7 mouse cellular contexts compared by ENCODE assay signal in the genomic region with DNA sequence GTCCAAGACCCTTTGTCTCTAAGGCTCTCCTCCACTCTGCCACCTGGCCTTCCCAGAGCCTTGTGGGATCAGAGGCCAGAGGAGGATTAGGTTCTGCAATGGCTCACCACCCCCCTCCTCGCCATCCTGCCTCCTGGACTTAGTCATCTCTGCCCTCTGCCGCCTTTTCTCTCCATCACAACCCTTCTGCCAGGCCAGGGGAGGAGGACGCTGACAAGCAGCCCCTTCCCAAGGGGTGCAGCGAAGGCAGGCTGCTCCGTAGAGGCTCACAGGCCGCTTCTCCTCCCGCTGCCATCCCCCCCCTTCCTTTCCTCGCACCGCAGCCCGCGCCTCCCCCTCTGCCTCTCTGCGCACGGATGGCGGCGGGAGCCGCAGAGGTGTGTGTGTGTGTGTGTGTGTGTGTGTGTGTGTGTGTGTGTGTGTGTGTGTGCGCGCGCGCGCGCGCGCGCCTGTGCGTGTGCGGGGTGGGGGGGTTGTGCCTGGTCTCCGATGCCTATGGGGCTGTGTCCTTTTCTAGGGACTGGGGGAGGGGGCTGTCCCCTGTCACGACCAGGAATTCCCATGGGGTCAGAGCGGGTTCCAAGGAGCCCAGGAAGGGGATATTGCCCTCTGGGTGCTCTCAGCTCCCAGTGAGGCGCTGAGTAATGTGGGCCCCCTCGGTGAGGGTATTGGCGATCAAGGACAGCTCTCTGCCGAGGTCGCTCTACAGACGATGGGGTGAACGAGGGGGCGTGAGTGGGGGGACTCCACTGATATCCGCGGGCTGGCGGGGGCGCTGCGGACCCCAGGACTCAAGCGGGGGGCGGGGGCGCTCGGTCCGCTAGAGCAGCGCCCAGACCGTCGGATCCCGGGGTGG. TPM values are rescaled to one million over a fixed set of nuclear protein-coding genes. Genes with fewer than 3 reads are reported as not detected.
DNase-seq lines count a peak whose midpoint lies in the region; ATAC-seq and TF ChIP-seq lines count a peak whose summit lies in the region.

A gene (plus strand): TSS at position 177 of the 856 bp plus-strand sequence.

- peaks cover 6 to 37% of the 10 kb centered on the region in 2 experiments; a peak in 3 of 4 replicates for H3K4me1 ChIP-seq in ES-E14 (ENCODE audit: control insufficient read depth in 2 of 2, insufficient read depth in 2 of 2, low read length in 2 of 2, poor library complexity in 1 of 2)
- H3K4me1 ChIP-seq in embryonic facial prominence, embryonic 13.5 days: peaks cover 42% of the 10 kb centered on the region
- peaks cover 55% of the 10 kb centered on the region for H3K4me1 ChIP-seq in heart, embryonic 13.5 days

- H3K36me3 ChIP-seq in ES-E14 (ENCODE audit: control insufficient read depth, insufficient read depth, low read length, poor library complexity, severe bottlenecking): no peaks in the 10 kb centered on the region
- peaks cover 18% of the 10 kb centered on the region for H3K36me3 ChIP-seq in embryonic facial prominence, embryonic 13.5 days
- no peaks in the 10 kb centered on the region for H3K36me3 ChIP-seq in heart, embryonic 13.5 days

- in situ Hi-C loops in ES-E14 (cut with MboI; ENCODE audit: low sequenced_read_pairs in 2 of 2, unreplicated experiment in 2 of 2): no loop called here

- H3K4me3 ChIP-seq in ES-E14 (ENCODE audit: insufficient read depth in 1 of 2, low read depth in 1 of 2, low read length in 2 of 2, poor library complexity in 1 of 2, severe bottlenecking in 1 of 2): peak within 1 kb of the TSS; percentile 75 to 81
- H3K4me3 ChIP-seq in embryonic facial prominence, embryonic 13.5 days: peak within 1 kb of the TSS; percentile 78
- peak within 1 kb of the TSS; percentile 63 for H3K4me3 ChIP-seq in heart, embryonic 13.5 days

- ATAC-seq in embryonic facial prominence, embryonic 13.5 days (ENCODE audit: insufficient number of reproducible peaks, insufficient read depth, low FRiP score, low TSS enrichment, low read depth): no peak
- ATAC-seq in heart, embryonic 13.5 days (ENCODE audit: extremely low read depth, insufficient number of reproducible peaks, low FRiP score, low TSS enrichment): no peak

- WGBS in embryonic facial prominence, embryonic 13.5 days: 2% methylated on average over 29 of the region's 52 CpGs
- WGBS in heart, embryonic 13.5 days: 2% methylated on average over 32 of the region's 52 CpGs
- 1% methylated on average over 52 of the region's 52 CpGs for WGBS in large intestine, adult 2 months

- H3K27me3 ChIP-seq in embryonic facial prominence, embryonic 13.5 days: no peaks in the 10 kb centered on the region
- H3K27me3 ChIP-seq in heart, embryonic 13.5 days (replicated peaks): peaks cover 53% of the 10 kb centered on the region

- H3K9me3 ChIP-seq in ES-E14 (ENCODE audit: control insufficient read depth, insufficient read depth, low read depth, low read length): no peaks in the 10 kb centered on the region
- no peaks in the 10 kb centered on the region for H3K9me3 ChIP-seq in embryonic facial prominence, embryonic 13.5 days
- no peaks in the 10 kb centered on the region for H3K9me3 ChIP-seq in heart, embryonic 13.5 days

- H3K9ac ChIP-seq in ES-E14 (ENCODE audit: insufficient read depth, low read depth, low read length, poor library complexity, severe bottlenecking): peak within 1 kb of the TSS; percentile 78
- H3K9ac ChIP-seq in embryonic facial prominence, embryonic 13.5 days: peak within 1 kb of the TSS; percentile 91
- peak within 1 kb of the TSS; percentile 86 for H3K9ac ChIP-seq in heart, embryonic 13.5 days

- no peak for DNase-seq in ES-E14 (ENCODE audit: low read depth, low spot score)
- DNase-seq in adrenal gland, postnatal 14 days: peak; percentile 53
- DNase-seq in large intestine, adult 2 months (ENCODE audit: low read depth, low spot score): no peak
- peak; percentile 28 for DNase-seq in lung, postnatal 10 days
- peak; percentile 81 for DNase-seq in right cerebral cortex, postnatal 10 days (ENCODE audit: low spot score in 2 of 2)

- no peak within 1 kb of the TSS for H3K27ac ChIP-seq in ES-E14 (ENCODE audit: insufficient read depth, low read depth, low read length, poor library complexity, severe bottlenecking)
- peak within 1 kb of the TSS; percentile 89 for H3K27ac ChIP-seq in embryonic facial prominence, embryonic 13.5 days
- H3K27ac ChIP-seq in heart, embryonic 13.5 days (replicated peaks): peak within 1 kb of the TSS; percentile 39

- H3K4me2 ChIP-seq in embryonic facial prominence, embryonic 13.5 days: peak within 1 kb of the TSS; percentile 78
- H3K4me2 ChIP-seq in heart, embryonic 13.5 days: peak within 1 kb of the TSS; percentile 98

TF ChIP-seq in ES-E14, 5 proteins besides CTCF, POLR2A, EP300 and RAD21:
- TF ChIP-seq ZC3H11A (IDR thresholded peaks at IDR 0.05; ENCODE audit: borderline replicate concordance, low read depth, low read length) (no peak), MAFK (IDR thresholded peaks at IDR 0.05; ENCODE audit: insufficient read depth, low read depth, low read length) (no peak), HCFC1 (IDR thresholded peaks at IDR 0.05; ENCODE audit: borderline replicate concordance, insufficient read depth, low read length) (no peak), ZNF384 (IDR thresholded peaks at IDR 0.05; ENCODE audit: low read depth, low read length) (no peak), CHD2 (IDR thresholded peaks at IDR 0.05; ENCODE audit: low read depth, low read length) (no peak)

RNA-seq across cellular contexts. Expression of the gene that starts here (rescaled TPM):
- 13.6 and 18.7 TPM in 2 replicates for total RNA-seq in ES-E14 (2012; rRNA removed)
- 61.8 and 67.0 TPM in 2 replicates for total RNA-seq in adrenal gland, postnatal 14 days (2021)
- polyA plus RNA-seq in embryonic facial prominence, embryonic 13.5 days (2015; fragmentation: Nextera tagmentation; extraction: Ambion mirVana): 48.6 and 54.2 TPM in 2 replicates
- 32.9 and 35.2 TPM in 2 replicates for polyA plus RNA-seq in heart, embryonic 13.5 days (2015; fragmentation: Nextera tagmentation; extraction: Ambion mirVana)
- 102 and 176 TPM in 2 replicates for polyA plus RNA-seq in large intestine, adult 2 months (2012; rRNA removed)

Comparison
In these comparisons a context has a peak if more than half of its experiments do, and no peak if none do; other contexts are left out.
1. DNase-seq: peak in adrenal gland, postnatal 14 days (single experiment), lung, postnatal 10 days (single experiment) and right cerebral cortex, postnatal 10 days (2 of 2); none in ES-E14 (single experiment) and large intestine, adult 2 months (single experiment).
2. Peak in every context shown above with its lines, with median percentiles within 50 percentile points of each other: H3K4me3 ChIP-seq and H3K9ac ChIP-seq.